Mouse (Mus musculus) CH12.LX (cell line): Measurements from ENCODE around the gene Dtd1. TPM values are rescaled to one million over a fixed set of nuclear protein-coding genes. Genes with fewer than 3 reads are reported as not detected.

Experiments used
- DNase-seq: peaks from one replicate; pipeline ENCODE4 v3.0.0-alpha.2; 2013; ENCODE audit errors: extremely low read depth
- H3K27ac ChIP-seq: 2 replicates; pipeline ENCODE4 v1.5.1; 2012; ENCODE audit warnings: low read depth, mild to moderate bottlenecking, control low read depth, moderate library complexity; ENCODE audit not compliant: insufficient read depth
- H3K27me3 ChIP-seq: replicated peaks from 2 replicates; pipeline ENCODE3; 2012; ENCODE audit warnings: inconsistent platforms
- H3K36me3 ChIP-seq, 2 experiments: replicated peaks in 1 of 2; 2 replicates each; pipeline versions ENCODE3 to v1.6.1; 2012; ENCODE audit warnings: inconsistent platforms in 1 of 2, low read length in 1 of 2, mild to moderate bottlenecking in 1 of 2, mixed read lengths in 1 of 2, moderate library complexity in 1 of 2; ENCODE audit not compliant: control insufficient read depth in 1 of 2, insufficient read depth in 1 of 2
- H3K4me1 ChIP-seq, 2 experiments: 2 replicates each; pipeline ENCODE4 v1.6.1; 2012; ENCODE audit warnings: inconsistent platforms in 1 of 2, moderate library complexity in 1 of 2; ENCODE audit not compliant: insufficient read depth in 2 of 2, control insufficient read depth in 1 of 2
- H3K4me2 ChIP-seq: 2 replicates; pipeline ENCODE4 v1.6.1; 2012; ENCODE audit warnings: low read depth, mild to moderate bottlenecking, control low read depth; ENCODE audit not compliant: poor library complexity, insufficient read depth, severe bottlenecking
- H3K4me3 ChIP-seq, 3 experiments: fragments of 150-350 bp in 1 of 3; sonication (generic) in 1 of 3; replicated peaks in 1 of 3; 2 replicates each; pipeline versions ENCODE3 to v1.5.1; 2011 to 2012; ENCODE audit warnings: low read depth in 2 of 3, low read length in 2 of 3, mild to moderate bottlenecking in 2 of 3, moderate library complexity in 2 of 3, control low read depth in 1 of 3, improper control_type of control experiment in 1 of 3, inconsistent platforms in 1 of 3, mixed read lengths in 1 of 3; ENCODE audit not compliant: poor library complexity in 1 of 3
- H3K79me2 ChIP-seq: replicated peaks from 2 replicates; pipeline ENCODE4 v1.6.1; 2012; ENCODE audit warnings: mild to moderate bottlenecking, moderate library complexity; ENCODE audit not compliant: control insufficient read depth, poor library complexity, insufficient read depth, severe bottlenecking; ENCODE audit errors: extremely low read depth
- H3K9ac ChIP-seq: 2 replicates; pipeline ENCODE4 v1.6.1; 2012; ENCODE audit warnings: low read depth, mild to moderate bottlenecking, control low read depth, moderate library complexity; ENCODE audit not compliant: insufficient read depth
- H3K9me3 ChIP-seq: replicated peaks from 2 replicates; pipeline ENCODE3; 2012; ENCODE audit warnings: low read length, inconsistent platforms, mixed read lengths
- BHLHE40 ChIP-seq: IDR thresholded peaks from 2 replicates; pipeline ENCODE4 v1.6.1; 2011; ENCODE audit warnings: mild to moderate bottlenecking, low read depth, low read length, improper control_type of control experiment
- CHD1 ChIP-seq: IDR thresholded peaks from 2 replicates; pipeline ENCODE4 v1.6.1; 2012; ENCODE audit warnings: low read depth, low read length, improper control_type of control experiment, inconsistent platforms
- CTCF ChIP-seq, 2 experiments: IDR thresholded peaks in 1 of 2; conservative IDR thresholded peaks in 1 of 2; 2 replicates each; pipeline ENCODE4 v1.5.1; 2011 to 2012; ENCODE audit warnings: low read depth in 2 of 2, low read length in 2 of 2, improper control_type of control experiment in 1 of 2, inconsistent platforms in 1 of 2, mild to moderate bottlenecking in 1 of 2, moderate library complexity in 1 of 2
- EP300 ChIP-seq: IDR thresholded peaks from 2 replicates; pipeline ENCODE4 v1.6.1; 2011; ENCODE audit warnings: low read length, improper control_type of control experiment
- ETS1 ChIP-seq: conservative IDR thresholded peaks from 2 replicates; pipeline ENCODE4 v1.6.1; 2012; ENCODE audit warnings: low read depth, mild to moderate bottlenecking, inconsistent platforms, low read length, improper control_type of control experiment, moderate library complexity
- GABPA ChIP-seq: IDR thresholded peaks from 2 replicates; pipeline ENCODE4 v1.6.1; 2012; ENCODE audit warnings: low read depth, low read length, improper control_type of control experiment, inconsistent platforms; ENCODE audit not compliant: insufficient replicate concordance
- IRF4 ChIP-seq: IDR thresholded peaks from 2 replicates; pipeline ENCODE4 v1.6.1; 2014; ENCODE audit warnings: low read depth, mild to moderate bottlenecking, inconsistent platforms, low read length, improper control_type of control experiment
- JUN ChIP-seq: IDR thresholded peaks from 2 replicates; pipeline ENCODE4 v1.6.1; 2011; ENCODE audit warnings: low read depth, mild to moderate bottlenecking, low read length, improper control_type of control experiment, moderate library complexity; ENCODE audit not compliant: insufficient read depth
- JUND ChIP-seq: conservative IDR thresholded peaks from 2 replicates; pipeline ENCODE4 v1.6.1; 2011; ENCODE audit warnings: low read depth, low read length, improper control_type of control experiment
- MAFK ChIP-seq: IDR thresholded peaks from 2 replicates; pipeline ENCODE4 v1.6.1; 2011; ENCODE audit warnings: low read length, improper control_type of control experiment; ENCODE audit not compliant: insufficient replicate concordance
- MYC ChIP-seq: IDR thresholded peaks from 2 replicates; pipeline ENCODE4 v1.6.1; 2011; ENCODE audit warnings: low read depth, mild to moderate bottlenecking, improper control_type of control experiment, low read length
- NELFE ChIP-seq: IDR thresholded peaks from 2 replicates; pipeline ENCODE4 v1.6.1; 2011; ENCODE audit warnings: low read depth, low read length, improper control_type of control experiment
- NRF1 ChIP-seq: IDR thresholded peaks from 2 replicates; pipeline ENCODE4 v1.6.1; 2014; ENCODE audit warnings: low read depth, mild to moderate bottlenecking, inconsistent platforms, low read length, improper control_type of control experiment, moderate library complexity
- POLR2A ChIP-seq: IDR thresholded peaks from 2 replicates; pipeline ENCODE4 v1.6.1; 2011; ENCODE audit warnings: low read depth, mild to moderate bottlenecking, improper control_type of control experiment, low read length
- POLR2AphosphoS2 ChIP-seq: IDR thresholded peaks from 2 replicates; pipeline ENCODE4 v1.6.1; 2011; ENCODE audit warnings: low read depth, low read length, improper control_type of control experiment
- RCOR1 ChIP-seq: conservative IDR thresholded peaks from 2 replicates; pipeline ENCODE4 v1.6.1; 2012; ENCODE audit warnings: low read depth, mild to moderate bottlenecking, inconsistent platforms, low read length, improper control_type of control experiment
- TBP ChIP-seq: conservative IDR thresholded peaks from 2 replicates; pipeline ENCODE4 v1.6.1; 2011; ENCODE audit warnings: low read depth, low read length, improper control_type of control experiment
- TCF12 ChIP-seq: IDR thresholded peaks from 2 replicates; pipeline ENCODE4 v1.6.1; 2014; ENCODE audit warnings: low read depth, mild to moderate bottlenecking, inconsistent platforms, low read length, improper control_type of control experiment
- USF1 ChIP-seq: IDR thresholded peaks from 2 replicates; pipeline ENCODE4 v1.6.1; 2014; ENCODE audit warnings: low read depth, mild to moderate bottlenecking, inconsistent platforms, low read length, improper control_type of control experiment
- USF2 ChIP-seq: conservative IDR thresholded peaks from 2 replicates; pipeline ENCODE4 v1.6.1; 2011; ENCODE audit warnings: low read depth, low read length, improper control_type of control experiment
- ZC3H11A ChIP-seq: IDR thresholded peaks from 2 replicates; pipeline ENCODE4 v1.6.1; 2012; ENCODE audit warnings: low read depth, mild to moderate bottlenecking, inconsistent platforms, low read length, improper control_type of control experiment
- ZKSCAN1 ChIP-seq: IDR thresholded peaks from 2 replicates; pipeline ENCODE4 v1.6.1; 2012; ENCODE audit warnings: low read depth, inconsistent platforms, low read length, improper control_type of control experiment, borderline replicate concordance
- ZMIZ1 ChIP-seq: IDR thresholded peaks from 2 replicates; pipeline ENCODE4 v1.6.1; 2012; ENCODE audit warnings: low read depth, mild to moderate bottlenecking, inconsistent platforms, low read length, improper control_type of control experiment
- ZNF384 ChIP-seq: IDR thresholded peaks from 2 replicates; pipeline ENCODE4 v1.6.1; 2012; ENCODE audit warnings: low read depth, low read length, improper control_type of control experiment, inconsistent platforms
- dilution Hi-C: fragments of 300-500 bp; cut with MboI; formaldehyde crosslinking; loops from 2 replicates; pipeline ENCODE4 v1.14.3; 2020; ENCODE audit warnings: low sequenced_read_pairs; ENCODE audit not compliant: extremely low pct_unique_long_range_greater_than_20kb, extremely low pct_ligation_motif_present
- in situ Hi-C: fragments of 300-500 bp; cut with MboI; formaldehyde crosslinking; loops from 3 replicates; pipeline ENCODE4 v1.14.3; 2019; ENCODE audit warnings: low sequenced_read_pairs, low pct_ligation_motif_present, low pct_unique_long_range_greater_than_20kb, mixed read lengths
- polyA plus RNA-seq: library from polyadenylated mRNA; unstranded; fragments of >175 nt; gene quantifications from 2 replicates; pipeline ENCODE4 v1.2.1, GENCODE M21; 2012; ENCODE audit warnings: low read depth; ENCODE audit not compliant: insufficient read length
- total RNA-seq, 2 experiments: library from RNA; depleted of rRNA; stranded (reverse); fragments of 300-350 nt in 1 of 2; fragments of >200 nt in 1 of 2; gene quantifications; 2 replicates each; pipeline ENCODE4 v1.2.3; 2012 to 2014

Dtd1 gene
- total and polyA plus RNA-seq, 3 experiments = 42.7 to 47.8 (median 43.3) TPM

GRCm38 (mm10) chr2:144617074-144617874 lies 17.6 kb downstream of the Dtd1 start:
- dilution Hi-C loops = no loop called here
- Histone ChIP-seq H3K4me1 (peaks cover 0 to 10% of the 10 kb centered on the region in 2 experiments; a peak in 2 of 4 replicates), H3K36me3 (peaks cover 3 to 35% of the 10 kb centered on the region in 2 experiments), H3K79me2 (no peaks in the 10 kb centered on the region; the same call in 1 of the 2 replicates), H3K4me2 (no peak overlapping the region), H3K4me3 (no peak overlapping the region), H3K9ac (no peak overlapping the region), H3K27ac (no peak overlapping the region), H3K9me3 (no peaks in the 10 kb centered on the region), H3K27me3 (no peaks in the 10 kb centered on the region)
- in situ Hi-C loops = no loop called here
- no peak for DNase-seq
- TF ChIP-seq POLR2AphosphoS2 = no peak
- no peak for TF ChIP-seq NELFE
- TF ChIP-seq MYC = no peak
- TF ChIP-seq EP300 = no peak
- no peak for TF ChIP-seq ZC3H11A
- TF ChIP-seq JUN = no peak
- TF ChIP-seq ZNF384 = no peak
- TF ChIP-seq MAFK = no peak
- TF ChIP-seq ZMIZ1 = no peak
- no peak for TF ChIP-seq POLR2A
- TF ChIP-seq IRF4 = no peak
- no peak for TF ChIP-seq USF2
- TF ChIP-seq NRF1 = no peak
- no peak for TF ChIP-seq TCF12
- TF ChIP-seq CHD1 = no peak

- peaks cover 0 to 10% of the 10 kb centered on the region in 2 experiments; a peak in 2 of 4 replicates for H3K4me1 ChIP-seq
- in situ Hi-C loops (no loop called here), dilution Hi-C loops (no loop called here)
- no peaks in the 10 kb centered on the region for H3K27me3 ChIP-seq
- no peak for DNase-seq
- H3K9me3 ChIP-seq = no peaks in the 10 kb centered on the region
- TF ChIP-seq GABPA = no peak
- no peak for TF ChIP-seq USF1
- no peak for TF ChIP-seq MAFK
- TF ChIP-seq MYC = no peak
- no peak for TF ChIP-seq EP300
- TF ChIP-seq ETS1 = no peak
- TF ChIP-seq JUN = no peak
- TF ChIP-seq CTCF (conservative IDR thresholded peaks at IDR 0.05 in 1 of 2, IDR thresholded peaks at IDR 0.05 in 1 of 2; ENCODE audit: low read depth in 2 of 2, low read length in 2 of 2) = no peak
- TF ChIP-seq RCOR1 = no peak
- no peak for TF ChIP-seq ZKSCAN1
- TF ChIP-seq CHD1 = no peak
- no peak for TF ChIP-seq JUND
- TF ChIP-seq BHLHE40 = no peak
- TF ChIP-seq TBP = no peak
- H3K4me3 ChIP-seq = no peak overlapping the region
- no peak overlapping the region for H3K4me2 ChIP-seq
- H3K9ac ChIP-seq = no peak overlapping the region
- H3K79me2 ChIP-seq = 0 out of 2 replicates have a peak, but pooled peaks cover 2% of the 10 kb centered on the region
- H3K36me3 ChIP-seq = peaks cover 3 to 54% of the 10 kb centered on the region in 2 experiments
- H3K27ac ChIP-seq = no peak overlapping the region
Measured at GRCm38 (mm10) chr2:144621491-144621890, 21.8 kb downstream of the Dtd1 start.
